Mouse (Mus musculus) thymus, postnatal 36 days (tissue): ENCODE measurements around the gene Dbp.
A peak's percentile ranks its signal among the peaks of the same experiment; 100 is the strongest.

ENCODE experiments used
- DNase-seq, 2 experiments: peaks; one replicate each; pipeline ENCODE4 v3.0.0; 2022; ENCODE audit warnings: mixed read lengths in 2 of 2

Gene Dbp

GRCm38 (mm10) chr7:45712022-45712757 is 7.3 kb downstream of the Dbp start:
- DNase-seq, result no peak

GRCm38 (mm10) chr7:45713396-45713795 is 8.5 kb downstream of the Dbp start:
- no peak for DNase-seq

GRCm38 (mm10) chr7:45713881-45714520 is 9.1 kb downstream of the Dbp start:
- no peak for DNase-seq

DNA sequence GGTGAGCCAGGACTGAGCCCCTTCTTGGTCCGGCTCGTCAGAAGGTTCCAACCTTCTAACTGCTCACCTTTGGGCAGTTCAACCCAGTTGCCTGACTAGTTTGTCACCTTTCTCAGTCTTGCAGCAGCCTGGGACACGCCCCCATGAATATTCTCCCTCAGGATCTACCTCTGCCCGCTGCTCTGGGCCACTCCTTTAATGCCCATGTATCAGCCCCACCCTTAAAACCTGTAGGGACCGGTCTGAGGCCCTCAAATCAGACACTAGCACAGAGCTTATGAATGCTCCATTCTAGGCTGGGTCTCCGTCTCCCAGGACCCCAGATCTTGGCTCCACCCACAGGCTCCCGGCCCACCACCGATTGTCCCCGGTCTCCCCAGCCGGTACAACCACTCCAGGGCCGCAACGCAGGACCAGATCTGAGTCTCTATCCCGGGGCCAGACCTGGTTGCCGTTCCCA is 9.8 kb downstream of the Dbp start:
- DNase-seq, result no peak

GRCm38 (mm10) chr7:45715090-45715708 is 10.3 kb downstream of the Dbp start, which contains the start of gene Rpl18:
TSS of gene Rpl18 (plus strand) at chr7:45715457.
- peak; percentile 96 to 99 for DNase-seq

DNA sequence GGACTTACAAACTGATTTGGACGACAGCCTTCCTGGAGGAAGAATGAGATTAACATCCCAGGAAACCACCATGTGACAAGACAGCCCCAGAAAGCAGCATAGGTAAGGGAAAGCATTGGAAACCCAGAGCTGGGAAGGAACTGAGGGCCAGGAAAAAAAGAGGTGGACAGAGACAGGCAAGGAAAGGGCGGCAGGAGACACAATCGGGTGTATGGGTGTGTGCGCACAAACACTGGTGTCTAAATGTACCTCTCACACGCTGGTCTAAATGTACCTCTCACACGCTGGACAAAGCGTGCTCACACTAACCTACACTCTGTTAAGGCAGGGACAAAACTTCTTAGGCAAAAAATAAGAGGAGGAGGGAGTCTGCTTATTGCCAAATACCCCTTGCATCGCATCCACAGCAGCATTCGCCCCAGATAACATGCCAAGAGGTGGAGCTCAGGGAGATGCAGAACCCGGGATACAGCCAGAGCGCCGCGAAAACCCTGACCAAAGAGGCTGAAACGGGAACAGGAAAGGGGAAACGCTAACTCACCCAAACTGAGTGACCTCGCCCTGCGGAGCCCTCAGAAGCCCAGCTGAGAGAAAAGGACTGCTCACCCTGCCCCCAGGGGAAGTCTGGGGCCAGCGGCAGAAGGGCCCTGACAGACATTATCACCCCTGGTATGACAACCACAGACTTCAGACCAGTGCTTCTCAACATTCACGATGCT is 11.0 kb downstream of the Dbp start:
- no peak for DNase-seq

GRCm38 (mm10) chr7:45716460-45716857 is 11.6 kb downstream of the Dbp start:
- DNase-seq, result no peak

- DNase-seq, result peak in 1 of 2 experiments; percentile 3
These were observed 12.3 kb downstream of the Dbp start for GRCm38 (mm10) chr7:45716952-45717917.

DNA sequence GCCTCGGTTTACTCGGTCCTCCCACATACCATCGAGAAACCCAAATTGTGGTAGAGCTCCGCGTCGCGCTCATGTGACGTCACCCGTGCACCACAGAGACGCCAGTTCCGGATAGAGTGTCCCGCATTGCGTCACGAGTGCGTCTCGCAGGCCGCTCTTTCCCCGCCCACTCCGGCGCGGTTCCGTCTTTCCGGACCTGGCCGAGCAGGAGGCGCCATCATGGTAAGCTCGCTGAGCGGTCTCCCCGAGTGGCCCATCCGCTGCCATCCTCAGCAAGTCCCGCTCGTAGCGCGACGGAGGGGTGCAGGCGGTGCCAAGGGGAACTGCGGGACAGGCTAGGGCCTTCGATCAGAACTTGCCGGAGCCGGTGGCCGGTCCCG is 13.0 kb downstream of the Dbp start, which contains the start of gene Sphk2:
Sphk2 (minus strand) TSS at position 85 of the 380 bp plus-strand sequence.
- DNase-seq, result peak; percentile 97 to 98

DNA sequence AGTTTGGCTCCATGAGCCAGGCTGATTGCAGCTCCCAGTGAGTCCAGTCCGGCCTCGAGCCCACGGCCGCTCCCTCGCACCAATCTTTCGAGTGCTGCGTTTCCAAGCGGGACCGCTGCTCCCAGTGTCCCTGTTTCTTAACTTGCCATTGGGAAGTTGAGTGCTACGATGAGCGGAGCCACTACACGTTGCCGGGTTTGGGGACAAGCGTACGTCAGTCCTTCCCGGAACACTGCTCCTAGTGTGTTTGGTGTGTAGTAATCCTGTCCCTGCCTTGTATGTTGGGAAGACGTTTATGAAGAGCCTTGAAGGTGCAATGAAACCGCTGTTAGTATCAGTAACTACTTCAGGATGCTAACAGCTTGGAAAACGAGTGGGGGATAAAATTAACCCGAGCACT is 13.4 kb downstream of the Dbp start:
- no peak for DNase-seq

DNA sequence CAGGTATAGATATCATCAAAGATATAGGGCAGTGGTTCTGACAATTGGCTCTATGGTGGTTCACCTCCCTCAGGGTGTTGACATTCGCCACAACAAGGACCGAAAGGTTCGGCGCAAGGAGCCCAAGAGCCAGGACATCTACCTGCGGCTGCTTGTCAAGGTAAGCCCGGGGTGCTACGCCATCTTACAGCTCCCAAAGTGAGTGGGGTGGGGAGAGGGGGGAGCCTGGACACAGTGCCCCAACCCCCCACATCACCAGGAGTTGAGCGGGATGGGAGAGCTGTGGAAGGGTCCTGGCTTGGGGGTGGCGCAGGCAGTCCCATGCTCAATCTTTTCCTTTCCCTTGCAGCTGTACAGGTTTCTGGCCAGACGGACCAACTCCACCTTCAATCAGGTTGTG is 14.3 kb downstream of the Dbp start:
- DNase-seq, result peak in 1 of 2 experiments; percentile 3

DNA sequence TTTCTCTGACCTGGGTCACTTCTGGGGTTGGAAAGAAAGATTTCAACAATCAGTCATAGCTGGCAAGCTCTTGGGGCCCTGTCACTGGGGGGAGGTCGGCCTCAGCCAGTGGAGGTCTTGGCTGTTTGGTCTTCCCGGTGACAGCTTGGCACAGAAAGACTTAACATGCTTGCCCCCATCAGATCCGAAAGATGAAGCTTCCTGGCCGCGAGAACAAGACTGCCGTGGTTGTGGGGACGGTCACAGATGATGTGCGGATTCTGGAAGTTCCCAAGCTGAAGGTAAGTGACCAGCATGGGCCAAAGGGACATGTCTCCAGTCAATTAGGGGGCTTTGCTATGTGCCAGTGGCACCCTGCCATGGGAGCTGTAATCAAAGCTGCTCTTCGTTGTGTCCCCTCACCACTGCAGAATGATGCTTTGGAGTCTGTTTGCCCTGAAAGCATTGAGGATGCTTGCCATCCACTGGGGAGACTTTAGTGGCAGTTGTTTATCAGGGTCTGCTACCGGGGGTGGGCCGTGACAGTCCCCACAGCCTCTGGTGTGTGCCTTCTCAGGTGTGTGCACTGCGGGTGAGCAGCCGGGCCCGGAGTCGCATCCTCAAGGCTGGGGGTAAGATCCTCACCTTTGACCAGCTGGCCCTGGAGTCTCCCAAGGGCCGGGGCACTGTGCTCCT is 15.0 kb downstream of the Dbp start:
- no peak for DNase-seq

GRCm38 (mm10) chr7:45720413-45721233 is 15.7 kb downstream of the Dbp start, which contains the start of gene Fam83e:
TSS of gene Fam83e (plus strand) at chr7:45721212.
- no peak for DNase-seq

GRCm38 (mm10) chr7:45721234-45721571 is 16.3 kb downstream of the Dbp start:
- DNase-seq, result no peak

DNA sequence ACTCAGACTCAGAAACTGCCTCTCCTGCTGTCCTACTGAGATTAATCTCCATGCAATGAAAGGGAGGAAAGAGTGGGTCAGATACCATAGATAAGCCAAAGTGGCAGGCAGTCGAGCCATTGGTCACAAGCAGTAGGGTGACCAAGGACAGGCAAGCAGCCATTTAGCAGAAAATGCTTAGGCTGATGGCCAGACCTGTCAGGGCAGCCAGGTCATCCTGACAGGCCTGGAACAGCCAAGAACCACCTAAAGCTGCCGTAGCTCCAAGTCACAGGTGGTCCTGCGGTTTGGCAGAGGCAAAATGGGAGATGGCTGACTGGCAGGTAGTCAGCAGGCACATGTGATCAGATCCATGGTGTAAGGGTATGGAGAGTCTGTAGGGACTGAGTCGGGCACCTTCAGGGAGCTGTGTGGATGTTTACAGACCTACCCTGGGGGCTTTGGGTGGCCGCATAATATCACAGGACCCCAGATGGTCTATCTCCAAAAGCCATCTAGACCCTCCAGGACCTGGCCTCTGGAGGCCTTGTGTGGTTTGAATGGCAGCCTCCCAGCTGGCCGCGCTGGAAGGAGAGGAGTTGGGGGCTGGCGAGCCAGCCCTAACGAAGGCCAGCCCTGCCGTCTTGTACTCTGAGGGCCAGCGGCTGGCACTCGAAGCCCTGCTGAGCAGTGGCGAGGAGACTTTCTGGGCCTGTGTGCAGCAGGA is 16.9 kb downstream of the Dbp start:
- DNase-seq, result no peak

- DNase-seq, result no peak
These were observed 17.4 kb downstream of the Dbp start for GRCm38 (mm10) chr7:45722348-45722713.

DNA sequence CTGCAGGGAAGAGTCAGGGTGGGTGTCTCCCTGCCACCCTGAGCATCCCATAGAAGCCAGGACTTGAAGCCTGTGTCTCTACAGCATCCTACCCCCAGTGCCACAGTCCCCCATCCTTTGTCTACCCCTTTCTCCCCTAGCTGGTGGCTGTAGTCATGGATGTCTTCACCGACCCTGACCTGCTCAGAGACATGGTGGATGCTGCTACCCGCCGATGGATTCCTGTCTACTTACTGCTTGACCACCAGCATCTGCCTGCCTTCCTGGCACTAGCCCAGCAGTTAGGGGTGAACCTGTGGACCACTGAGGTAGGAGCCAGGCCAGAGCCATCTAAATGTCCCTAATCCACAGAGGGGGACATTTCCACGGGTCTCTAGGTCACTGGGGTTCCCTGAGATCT is 18.4 kb downstream of the Dbp start:
- no peak for DNase-seq

DNA sequence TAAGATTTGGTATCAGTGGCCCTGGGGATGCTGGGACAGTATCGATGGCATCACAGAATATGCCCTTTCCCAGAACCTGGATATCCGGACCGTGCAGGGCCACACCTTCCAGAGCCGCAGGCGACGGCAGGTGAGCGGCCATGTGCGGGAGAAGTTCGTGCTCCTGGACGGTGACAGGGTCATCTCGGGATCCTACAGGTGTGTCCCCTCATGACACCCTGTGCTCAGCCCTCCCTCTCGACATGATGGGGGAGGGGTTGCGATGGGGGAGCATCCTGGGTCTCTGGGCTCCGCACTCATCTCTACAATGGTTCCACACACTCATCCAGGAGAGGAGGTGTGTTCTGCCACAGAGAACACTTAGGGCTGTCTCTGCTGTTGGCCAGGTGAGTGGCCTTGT is 18.9 kb downstream of the Dbp start:
- no peak for DNase-seq

DNA sequence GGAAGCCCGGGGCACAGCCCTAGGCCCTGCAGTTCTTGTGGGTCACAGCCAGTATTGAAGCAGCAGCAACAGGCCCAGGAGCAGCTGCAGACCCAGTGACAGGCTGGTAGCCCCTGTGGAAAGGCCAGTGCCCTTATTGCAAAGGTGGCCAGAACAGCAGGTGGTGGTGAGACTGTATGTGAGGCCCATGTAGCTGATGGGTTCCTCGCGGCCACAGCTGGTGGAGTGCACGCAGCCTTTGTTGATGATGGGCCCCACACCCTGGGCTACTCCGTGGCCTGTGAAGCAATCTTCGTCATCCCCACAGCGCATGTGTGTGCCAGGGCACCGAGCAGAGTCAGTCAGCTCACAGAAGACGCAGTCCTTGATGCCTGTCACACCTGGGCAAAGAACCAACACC is 20.3 kb downstream of the Dbp start:
- DNase-seq, result no peak

DNA sequence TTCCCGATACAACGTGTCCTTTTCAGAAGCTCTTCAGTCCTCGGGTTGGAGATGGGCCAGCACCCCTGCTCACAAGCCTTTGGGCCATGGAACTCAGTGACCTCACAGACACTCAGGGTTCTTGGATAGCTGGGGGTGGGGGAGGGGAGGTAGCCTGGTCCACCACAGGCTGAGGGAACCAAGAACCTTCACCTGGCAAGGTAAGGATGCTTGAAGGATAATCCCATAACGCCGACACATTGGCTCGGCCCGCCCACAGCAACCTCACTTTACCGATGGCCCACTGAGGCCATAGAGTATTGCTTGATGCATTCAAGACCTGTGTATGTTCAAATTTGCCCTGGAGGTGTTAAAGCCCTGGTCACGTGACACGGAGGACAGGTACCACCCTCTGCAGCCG is 20.8 kb downstream of the Dbp start, which contains the start of gene Spaca4:
Spaca4 (minus strand) TSS at position 101 of the 400 bp plus-strand sequence.
- no peak for DNase-seq
